Mouse (Mus musculus) hindbrain, embryonic 14.5 days (tissue): ENCODE data around the gene Sorcs3. TPM values are rescaled to one million over a fixed set of nuclear protein-coding genes. Genes with fewer than 3 reads are reported as not detected.
A peak's percentile ranks its signal among the peaks of the same experiment; 100 is the strongest.

Experiments
- ATAC-seq: fragments of 200-750 bp; cut with Nextera tagmentation; 2 replicates; pipeline ENCODE4 v1.8.0; 2017; ENCODE audit warnings: moderate number of reproducible peaks, mild to moderate bottlenecking, moderate TSS enrichment, moderate library complexity; ENCODE audit not compliant: low FRiP score
- DNase-seq: peaks from one replicate; pipeline ENCODE4 v3.0.0-alpha.2; 2015; ENCODE audit warnings: low spot score
- H3K27ac ChIP-seq: fragments of 300-500 bp; sonication (generic); 2 replicates; pipeline ENCODE4 v1.5.1; 2014; ENCODE audit warnings: mild to moderate bottlenecking, moderate library complexity
- H3K27me3 ChIP-seq: fragments of 300-500 bp; sonication (generic); 2 replicates; pipeline ENCODE4 v1.6.1; 2014; ENCODE audit warnings: mild to moderate bottlenecking, low read length, mixed read lengths; ENCODE audit not compliant: control insufficient read depth, insufficient read depth
- H3K36me3 ChIP-seq: fragments of 300-500 bp; sonication (generic); replicated peaks from 2 replicates; pipeline ENCODE4 v1.6.1; 2014; ENCODE audit not compliant: control insufficient read depth, insufficient read depth
- H3K4me1 ChIP-seq: fragments of 300-500 bp; sonication (generic); replicated peaks from 2 replicates; pipeline ENCODE4 v1.6.1; 2014; ENCODE audit warnings: antibody characterized with exemption, low read length, mixed read lengths; ENCODE audit not compliant: control insufficient read depth, insufficient read depth
- H3K4me2 ChIP-seq: fragments of 300-500 bp; sonication (generic); replicated peaks from 2 replicates; pipeline ENCODE4 v1.6.1; 2014; ENCODE audit warnings: mild to moderate bottlenecking, moderate library complexity
- H3K4me3 ChIP-seq: fragments of 300-500 bp; sonication (generic); replicated peaks from 2 replicates; pipeline ENCODE4 v1.5.1; 2014; ENCODE audit warnings: mild to moderate bottlenecking, low read length
- H3K9ac ChIP-seq: fragments of 300-500 bp; sonication (generic); 2 replicates; pipeline ENCODE4 v1.6.1; 2014
- H3K9me3 ChIP-seq: fragments of 300-500 bp; sonication (generic); 2 replicates; pipeline ENCODE4 v1.6.1; 2016; ENCODE audit warnings: low read length; ENCODE audit not compliant: control insufficient read depth
- WGBS: fragments of 180-500 bp; shearing (Covaris S2); extraction: QIAGEN DNeasy Blood & Tissue Kit; methylation state at CpG from one replicate; pipeline ENCODE4 v1.1.7; 2014; 5-methylcytosine and 5-hydroxymethylcytosine counted together
- polyA plus RNA-seq: library from polyadenylated mRNA; unstranded; fragments of >200 nt; fragmentation: Nextera tagmentation; extraction: Ambion mirVana; gene quantifications from 2 replicates; pipeline ENCODE4 v1.2.1, GENCODE M21; 2014

The Sorcs3 gene
- polyA plus RNA-seq, 1 experiment from 2014 or later, result 16.9 TPM

DNA sequence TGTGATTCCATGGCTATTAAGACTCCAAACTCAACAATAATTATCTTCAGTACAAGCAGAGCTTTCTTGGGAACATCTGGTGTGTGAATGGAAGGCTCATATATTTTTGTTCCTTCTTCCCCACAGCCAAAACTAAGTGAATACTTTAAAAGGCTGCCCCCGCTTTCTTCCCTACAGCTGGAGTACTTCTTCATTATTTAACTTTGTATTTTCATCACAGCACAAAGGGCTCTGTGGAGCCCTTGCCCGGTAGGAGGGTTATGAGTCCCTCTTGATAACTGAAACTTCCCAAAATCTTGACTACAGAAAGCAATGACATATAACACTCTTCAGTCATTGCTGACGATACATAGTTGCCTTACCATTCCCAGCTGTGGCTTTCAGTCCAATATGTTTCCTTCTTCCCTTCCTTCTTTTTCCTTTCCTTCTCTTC lies 615.5 kb downstream of the Sorcs3 start:
- Histone ChIP-seq H3K9ac (no peak overlapping the region), H3K4me1 (no peaks in the 10 kb centered on the region), H3K27ac (no peak overlapping the region), H3K9me3 (no peaks in the 10 kb centered on the region), H3K4me2 (no peak overlapping the region), H3K27me3 (no peaks in the 10 kb centered on the region), H3K36me3 (no peaks in the 10 kb centered on the region), H3K4me3 (no peak overlapping the region)
- ATAC-seq, result no peak
- no peak for DNase-seq
- 65% methylated on average over 3 of the region's 3 CpGs for WGBS

DNA sequence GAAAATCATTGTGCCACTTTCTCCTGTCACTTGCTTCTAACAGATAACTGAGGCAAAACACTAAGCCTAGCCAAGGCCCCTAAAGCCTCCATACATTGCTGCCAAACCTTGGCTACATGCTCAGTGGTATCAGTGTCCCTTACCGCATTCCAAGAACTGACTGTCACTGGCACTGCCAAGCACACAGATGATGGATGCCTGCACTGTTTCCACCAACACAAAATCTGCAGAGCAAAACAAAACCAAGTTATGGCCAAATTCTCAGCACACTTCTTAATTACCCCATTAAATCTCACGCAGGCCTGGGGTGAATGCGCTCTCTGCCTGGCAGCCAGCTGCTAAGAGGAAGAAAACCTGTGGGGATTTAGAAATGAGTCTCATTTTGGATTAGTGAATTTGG lies 628.5 kb downstream of the Sorcs3 start:
- Histone ChIP-seq H3K4me3 (no peak overlapping the region), H3K4me1 (no peaks in the 10 kb centered on the region), H3K36me3 (no peaks in the 10 kb centered on the region), H3K27me3 (no peaks in the 10 kb centered on the region), H3K9me3 (no peaks in the 10 kb centered on the region), H3K4me2 (no peak overlapping the region), H3K9ac (no peak overlapping the region), H3K27ac (no peak overlapping the region)
- peak; percentile 46 for DNase-seq
- 57% methylated on average over 3 of the region's 3 CpGs for WGBS
- ATAC-seq, result peak; percentile 40; the same call in 1 of the 2 replicates

DNA sequence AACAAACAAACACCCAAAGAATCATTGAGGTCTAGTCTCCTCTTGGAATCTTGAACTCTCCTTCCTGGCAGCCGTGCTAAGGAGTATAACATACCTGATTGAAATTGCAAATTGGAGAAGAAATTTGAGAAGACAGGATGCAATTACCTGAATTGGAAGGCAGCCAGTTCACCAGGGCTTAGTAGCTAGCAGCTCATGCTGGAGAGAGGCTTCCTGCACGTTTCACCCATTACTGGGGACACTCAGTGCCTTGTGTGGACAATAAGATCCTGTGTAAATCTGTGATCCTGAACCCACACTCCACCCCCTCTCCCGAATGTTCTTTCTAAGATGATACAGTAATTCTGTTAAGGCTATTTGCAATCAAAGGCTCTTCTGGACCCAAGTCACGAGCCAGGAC lies 633.6 kb downstream of the Sorcs3 start:
- ATAC-seq, result no peak
- 77% methylated on average over 4 of the region's 4 CpGs for WGBS

DNA sequence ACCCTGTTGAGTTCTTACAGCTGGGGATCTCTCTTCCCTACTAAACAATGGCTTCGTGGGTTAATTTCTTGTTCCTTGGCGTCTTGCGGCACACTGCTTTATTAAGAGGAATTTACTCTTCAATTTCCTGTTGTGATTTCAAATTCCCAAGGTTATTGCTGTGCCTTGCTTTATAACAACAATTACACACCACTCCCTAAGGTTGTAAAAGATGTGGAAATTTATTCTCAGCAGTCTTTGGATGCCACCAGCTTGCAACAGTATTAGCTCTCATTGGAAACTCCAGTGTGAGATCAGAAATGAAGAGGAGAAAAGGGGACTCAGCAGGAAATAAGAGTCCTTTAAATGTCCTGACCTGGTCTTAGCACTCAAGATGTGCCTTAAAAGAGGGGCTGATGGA lies 641.9 kb downstream of the Sorcs3 start:
- H3K4me2 ChIP-seq, result no peak overlapping the region
- H3K27ac ChIP-seq, result no peak overlapping the region
- WGBS, result 75% methylated on average over 3 of the region's 3 CpGs
- no peaks in the 10 kb centered on the region for H3K27me3 ChIP-seq
- no peak for DNase-seq
- no peak for ATAC-seq
- no peak overlapping the region for H3K9ac ChIP-seq
- no peaks in the 10 kb centered on the region for H3K36me3 ChIP-seq
- H3K4me3 ChIP-seq, result no peak overlapping the region
- no peaks in the 10 kb centered on the region for H3K9me3 ChIP-seq
- H3K4me1 ChIP-seq, result no peaks in the 10 kb centered on the region

More for the DNA sequence above, 633.6 kb downstream of the Sorcs3 start:
- Histone ChIP-seq H3K9ac (no peak overlapping the region), H3K9me3 (no peaks in the 10 kb centered on the region), H3K4me2 (no peak overlapping the region), H3K36me3 (no peaks in the 10 kb centered on the region), H3K27ac (no peak overlapping the region), H3K4me3 (no peak overlapping the region), H3K4me1 (no peaks in the 10 kb centered on the region), H3K27me3 (no peaks in the 10 kb centered on the region)
- DNase-seq, result no peak

DNA sequence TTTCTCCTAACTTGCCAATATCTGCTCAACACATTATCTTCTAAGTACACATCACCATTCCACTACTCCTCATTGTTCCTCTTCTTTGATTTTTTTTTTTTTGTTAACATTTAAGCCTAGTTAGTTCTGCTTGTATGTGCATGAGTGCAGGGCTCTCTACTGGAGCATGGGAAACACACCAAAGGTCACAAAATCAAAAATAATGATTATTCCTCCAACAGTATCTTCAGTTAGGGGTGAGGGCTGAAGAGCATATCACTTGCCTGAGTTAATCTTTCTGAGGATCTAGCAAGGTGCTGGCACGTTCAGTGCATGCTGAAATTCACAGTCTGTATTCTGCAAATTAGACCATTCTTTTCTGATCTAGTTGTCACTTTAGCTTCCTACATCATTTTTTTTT lies 644.6 kb downstream of the Sorcs3 start:
- H3K4me3 ChIP-seq, result no peak overlapping the region
- H3K4me2 ChIP-seq, result no peak overlapping the region
- H3K4me1 ChIP-seq, result no peaks in the 10 kb centered on the region
- WGBS, result 83% methylated on average over 1 of the region's 1 CpGs
- no peaks in the 10 kb centered on the region for H3K9me3 ChIP-seq
- H3K27me3 ChIP-seq, result no peaks in the 10 kb centered on the region
- no peak overlapping the region for H3K27ac ChIP-seq
- no peaks in the 10 kb centered on the region for H3K36me3 ChIP-seq
- no peak for DNase-seq
- ATAC-seq, result no peak
- H3K9ac ChIP-seq, result no peak overlapping the region
